Mouse (Mus musculus) left cerebral cortex, postnatal 25 days (tissue): ENCODE data around the gene Tbc1d32. TPM values are rescaled to one million over a fixed set of nuclear protein-coding genes. Genes with fewer than 3 reads are reported as not detected.
"Not testable (repeated sequence)": the region's sequence is repeated elsewhere in the genome, so short reads cannot be mapped to it uniquely, and the experiment has no call there.

Source experiments
- DNase-seq, 2 experiments: peaks; one replicate each; pipeline ENCODE4 v3.0.0; 2022; ENCODE audit warnings: low spot score in 2 of 2, mixed read lengths in 1 of 2
- intact Hi-C: fragments of 180-260 bp; cut with DNase I; formaldehyde crosslinking; loops from one replicate; pipeline ENCODE4 v1.15.1; 2025
- total RNA-seq, 2 experiments: library from RNA; stranded (reverse); gene quantifications; 2 replicates each; pipeline ENCODE4 v1.2.3; 2021

Gene Tbc1d32
- total RNA-seq, result 1 to 10 TPM; 7.4 to 7.8 TPM

DNA sequence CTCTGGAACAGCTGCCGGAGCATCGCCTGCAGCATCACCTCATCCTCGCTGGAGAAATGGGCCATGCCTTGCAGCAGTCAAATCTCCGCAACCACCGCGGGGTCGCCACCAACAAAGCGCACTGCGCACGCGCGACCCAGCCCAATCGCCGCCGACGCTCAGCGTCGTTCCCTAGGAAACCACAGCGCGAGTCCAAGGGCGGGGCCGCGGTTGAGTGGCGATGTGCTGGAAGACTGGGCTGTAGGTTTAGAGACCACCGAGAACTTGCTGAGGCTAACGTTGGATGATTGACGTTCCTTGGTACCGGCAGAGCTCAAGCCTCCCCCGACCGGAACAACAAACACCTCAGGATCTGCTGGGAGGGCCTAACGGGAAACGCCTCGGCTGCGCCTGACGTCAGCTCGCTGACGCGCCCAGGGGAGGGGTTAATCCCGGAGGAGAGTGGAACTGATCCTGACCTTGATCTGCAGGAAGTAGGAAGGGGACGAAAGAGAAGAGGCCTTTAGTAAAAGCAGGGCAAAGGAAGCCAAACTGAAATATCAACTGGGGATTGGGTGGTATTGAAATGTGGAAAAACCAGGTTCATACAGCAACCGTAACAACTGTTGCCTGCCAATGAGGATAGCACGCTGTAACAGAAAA is at the start of gene Tbc1d32:
TSS of gene Tbc1d32 (minus strand) at position 122 of the 642 bp plus-strand sequence.
- peak; percentile 92 to 94 for DNase-seq
- intact Hi-C loops, result loop anchor here (1.0 to 2.0 kb wide), 2 partner anchors 114 to 122 kb away; partner anchors contain the start of gene Msl3l2

DNA sequence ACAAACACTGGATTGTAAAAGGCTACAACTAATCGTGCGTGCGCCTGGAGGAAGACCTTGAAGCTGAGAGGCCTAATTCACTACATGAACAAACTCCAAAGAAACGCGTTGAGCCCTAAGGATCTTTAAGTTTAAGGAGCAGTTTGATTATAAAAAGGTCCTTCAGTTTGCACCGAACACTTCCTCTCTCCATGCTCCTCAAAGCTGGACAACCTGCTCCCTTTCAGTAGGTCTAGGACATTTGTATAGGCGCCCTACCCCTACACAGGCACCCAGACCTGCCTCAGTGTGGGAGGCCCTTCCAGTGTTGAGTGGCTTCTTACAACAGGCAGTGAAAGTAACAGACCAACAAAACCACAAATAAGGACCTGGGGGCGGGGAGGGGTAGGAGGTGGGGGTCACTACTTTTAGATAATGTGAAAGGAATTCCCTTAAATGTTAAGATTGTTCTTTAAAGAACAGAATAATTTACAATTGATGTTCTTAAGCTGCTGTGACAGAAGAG is 666 bp downstream of the Tbc1d32 start:
- no peak for DNase-seq
- intact Hi-C loops, result loop anchor here (1.0 to 2.0 kb wide), 2 partner anchors 113 to 122 kb away; partner anchors contain the start of gene Msl3l2

DNA sequence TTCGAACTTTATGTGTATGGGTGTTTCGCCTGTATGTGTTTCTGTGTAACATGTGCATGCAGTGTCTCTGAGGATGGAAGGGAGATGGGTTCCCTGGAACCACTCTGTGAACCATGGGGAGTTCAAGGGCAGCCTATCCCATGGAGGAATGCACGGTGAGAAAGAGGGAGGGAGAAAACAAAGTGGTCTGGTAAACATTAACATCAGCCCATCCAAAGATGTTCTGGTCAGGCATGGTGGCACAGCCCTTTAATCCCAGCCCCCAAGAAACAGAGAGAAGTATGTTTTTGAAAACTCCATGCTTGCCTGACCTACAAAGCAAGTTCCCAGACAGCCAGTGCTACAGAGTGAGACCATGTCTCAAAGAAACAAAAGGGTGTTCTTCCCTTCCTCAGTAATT is 12.7 kb downstream of the Tbc1d32 start:
- intact Hi-C loops, result no loop called here

DNA sequence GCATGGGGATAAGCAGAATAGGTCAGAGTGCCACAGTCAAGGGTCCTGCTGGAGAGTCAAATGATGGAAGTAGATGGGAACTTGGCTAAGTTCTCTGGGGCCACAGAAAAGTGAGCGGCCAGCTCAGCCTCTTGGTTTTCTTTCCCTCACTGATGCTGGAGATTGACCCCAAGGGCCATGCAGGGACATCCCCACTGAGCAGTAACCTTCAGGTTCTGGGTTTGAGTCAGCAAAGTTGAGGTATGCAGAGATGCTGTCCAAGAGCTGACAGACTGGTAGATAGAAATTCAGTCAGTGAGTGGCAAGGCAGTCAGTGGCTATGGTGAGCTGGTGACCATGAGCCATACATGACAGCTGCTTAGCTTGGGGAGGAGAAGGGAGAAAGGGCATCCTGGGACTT is 18.1 kb downstream of the Tbc1d32 start:
- no peak for DNase-seq
- intact Hi-C loops, result no loop called here

More for the DNA sequence above, 12.7 kb downstream of the Tbc1d32 start:
- no peak for DNase-seq

DNA sequence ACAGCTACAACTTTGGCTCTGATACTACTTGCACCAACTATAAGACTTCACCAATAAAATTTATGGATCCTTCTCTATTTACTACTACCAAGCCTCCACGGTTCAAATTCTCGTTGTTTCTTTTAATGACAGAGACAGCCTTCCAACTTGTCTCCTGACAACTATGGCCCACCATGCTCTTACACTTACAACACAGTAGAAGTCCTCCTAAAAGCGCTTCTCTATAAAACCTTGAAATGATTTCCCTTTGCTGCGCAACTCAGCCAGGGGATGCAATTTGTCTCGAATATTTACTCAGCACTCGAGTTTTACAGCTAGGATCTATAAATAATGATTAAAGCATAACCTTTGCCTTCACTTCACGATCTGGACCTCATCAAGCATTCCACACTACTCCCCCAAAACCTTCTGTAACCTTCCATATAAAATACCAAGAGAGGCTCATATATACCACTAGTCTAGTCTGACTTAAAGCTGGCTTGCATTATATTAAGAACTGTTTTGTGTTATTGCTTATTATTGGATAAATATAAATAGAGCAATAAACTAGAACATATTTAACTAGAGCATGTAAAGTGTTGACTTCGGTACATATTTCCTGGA is 21.6 kb downstream of the Tbc1d32 start:
- DNase-seq, result no peak
- intact Hi-C loops, result no loop called here

DNA sequence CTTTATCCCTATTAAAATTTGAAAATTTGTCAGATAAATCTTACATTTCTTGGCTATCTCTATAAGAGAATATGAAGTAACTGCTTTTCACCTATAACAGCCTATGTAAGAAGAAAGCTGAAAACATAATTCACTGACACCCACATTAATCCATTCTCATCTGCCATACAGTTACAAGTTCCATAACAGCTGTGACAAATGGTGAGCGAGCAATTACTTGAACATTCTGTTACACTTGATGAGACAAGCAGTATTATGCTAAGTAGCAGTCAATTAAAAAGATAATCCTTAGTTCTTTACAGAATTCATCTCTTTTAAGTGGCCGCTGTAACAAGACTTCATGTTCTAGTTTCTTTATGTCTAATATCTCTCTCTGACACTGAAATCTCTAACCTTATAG is 24.1 kb downstream of the Tbc1d32 start:
- intact Hi-C loops, result no loop called here
- DNase-seq, result peak in 1 of 2 experiments; percentile 6

DNA sequence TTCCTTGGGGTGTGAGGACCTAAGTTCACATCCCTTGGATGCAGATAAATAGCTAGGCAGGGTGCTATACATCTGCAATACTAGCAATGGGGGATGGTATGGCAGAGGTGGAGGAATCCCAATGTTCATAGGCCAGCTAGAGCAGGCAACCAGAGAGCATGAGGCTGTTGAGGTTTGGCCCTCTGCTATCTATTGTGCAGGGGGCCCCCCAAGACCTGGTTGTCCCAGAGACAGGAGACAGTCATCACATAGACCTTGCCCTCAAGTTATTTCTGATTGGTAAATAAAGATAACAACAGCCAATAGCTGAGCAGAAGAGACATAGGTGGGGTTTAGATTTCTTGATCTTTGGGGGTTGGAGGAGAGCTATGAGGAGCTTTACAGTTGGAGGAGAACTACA is 28.6 kb downstream of the Tbc1d32 start:
- no peak for DNase-seq
- intact Hi-C loops, result no loop called here

DNA sequence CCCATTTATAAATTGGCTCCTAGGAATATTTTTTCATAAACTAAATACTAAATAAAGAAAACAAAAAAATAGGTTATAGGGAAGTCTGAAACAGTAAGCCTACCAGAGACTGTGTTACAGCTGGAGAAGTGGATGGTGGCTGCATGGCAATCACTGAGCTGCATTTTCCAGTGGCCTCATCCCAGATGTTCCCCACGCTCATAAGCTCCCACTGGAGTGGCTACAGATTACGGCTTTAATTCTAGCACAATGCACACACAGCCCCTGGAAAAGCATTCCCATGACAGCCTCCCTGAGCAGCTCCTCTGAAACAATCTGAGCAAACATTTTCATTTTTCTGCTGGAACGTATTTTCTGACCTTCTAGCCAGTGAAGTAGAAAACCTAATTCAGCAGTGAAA is 29.8 kb downstream of the Tbc1d32 start:
- intact Hi-C loops, result no loop called here
- no peak for DNase-seq

DNA sequence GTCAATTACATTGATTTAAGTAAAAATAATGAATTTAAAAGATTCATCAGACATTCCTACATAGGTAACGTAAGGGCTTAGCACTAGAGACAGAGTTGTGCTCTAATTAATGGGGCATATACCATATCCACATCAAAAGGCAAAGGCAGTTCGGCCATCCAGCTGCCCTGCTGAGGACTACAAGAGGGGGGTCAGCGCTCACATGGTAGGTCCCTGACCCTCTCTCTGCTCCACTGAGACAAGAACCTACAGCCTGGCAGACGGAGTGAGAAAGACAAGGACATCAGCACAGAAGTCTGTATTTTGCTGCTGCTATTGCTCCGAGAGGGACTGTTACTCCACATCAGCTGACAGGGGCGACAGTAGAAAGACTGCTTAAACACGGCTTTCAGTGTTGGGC is 34.2 kb downstream of the Tbc1d32 start:
- intact Hi-C loops, result no loop called here
- DNase-seq, result no peak

DNA sequence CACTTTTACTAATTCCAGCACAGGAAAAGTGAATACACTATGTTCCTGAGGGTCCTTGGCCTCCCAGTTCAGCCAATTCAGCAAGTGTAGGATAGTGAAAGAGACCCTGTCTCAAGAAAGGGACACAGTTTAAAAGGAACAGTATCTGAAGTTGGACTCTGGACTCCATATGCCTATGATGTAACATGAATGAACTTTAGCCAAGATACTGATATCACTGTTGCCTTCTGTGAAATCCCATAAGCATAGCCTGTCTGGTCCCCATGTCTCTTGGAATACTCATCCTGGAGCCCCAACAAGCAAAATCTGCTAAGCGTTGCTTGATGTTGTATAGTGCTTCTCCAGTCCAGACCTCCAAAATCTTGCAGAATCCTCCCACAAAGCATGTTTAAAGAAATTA is 46.8 kb downstream of the Tbc1d32 start:
- intact Hi-C loops, result no loop called here
- DNase-seq, result no peak

DNA sequence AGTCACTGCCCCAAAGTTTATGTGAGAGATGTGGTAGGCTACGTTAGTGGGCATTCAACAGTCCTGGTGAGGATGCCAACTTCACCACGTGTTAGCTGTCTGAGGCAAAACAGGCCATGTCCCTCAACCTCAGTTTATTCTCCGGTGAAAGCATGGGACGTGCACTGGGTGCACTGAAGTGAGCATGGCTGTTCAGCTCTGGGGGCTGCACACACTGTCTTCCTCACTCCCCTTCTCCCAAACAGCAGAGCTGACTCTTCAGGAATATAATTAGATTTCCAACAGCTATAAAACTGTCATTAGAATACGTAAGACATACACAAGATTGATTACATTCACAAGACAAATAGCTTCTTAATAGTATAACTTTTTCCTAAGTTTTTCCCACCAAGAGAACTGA is 55.3 kb downstream of the Tbc1d32 start:
- DNase-seq, result no peak
- intact Hi-C loops, result loop anchor here (5.0 kb wide), 1 partner anchor 116 kb away; no protein-coding TSS in a partner anchor

DNA sequence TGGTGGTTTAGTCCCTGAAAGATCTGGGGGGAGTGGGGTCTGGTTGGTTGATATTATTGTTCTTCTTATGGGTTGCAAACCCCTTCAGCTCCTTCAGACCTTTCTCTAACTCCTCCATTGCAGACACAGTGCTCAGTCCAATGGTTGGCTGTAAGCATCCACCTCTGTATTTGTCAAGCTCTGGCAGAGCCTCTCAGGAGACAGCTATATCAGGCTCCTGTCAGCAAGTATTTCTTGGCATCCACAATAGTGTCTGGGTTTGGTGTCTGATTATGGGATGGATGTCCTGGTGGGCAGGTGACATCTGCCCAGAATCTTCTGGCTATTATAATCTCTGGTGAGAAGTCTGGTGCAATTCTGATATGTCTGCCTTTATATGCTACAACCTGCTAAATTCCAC is 60.8 kb downstream of the Tbc1d32 start:
- intact Hi-C loops, result not testable (repeated sequence)
- DNase-seq, result peak in 1 of 2 experiments; percentile 54

DNA sequence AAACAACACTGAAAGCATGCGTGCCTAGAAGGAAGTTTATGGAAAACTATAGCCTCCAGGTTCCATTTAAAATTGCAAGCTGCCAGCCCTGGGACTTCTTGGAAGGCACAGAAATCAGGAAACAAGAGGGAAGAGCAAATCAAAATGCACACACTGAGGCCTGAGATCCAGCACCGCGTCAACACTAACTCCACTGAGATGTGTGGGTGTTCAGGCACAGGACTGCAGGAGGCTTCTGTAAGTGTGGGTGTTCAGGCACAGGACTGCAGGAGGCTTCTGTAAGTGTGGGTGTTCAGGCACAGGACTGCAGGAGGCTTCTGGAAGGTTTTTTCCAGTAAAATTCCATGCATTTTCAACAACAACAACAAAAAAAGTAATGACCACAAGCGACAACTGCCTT is 62.7 kb downstream of the Tbc1d32 start:
- intact Hi-C loops, result no loop called here
- DNase-seq, result peak; percentile 13 to 76

DNA sequence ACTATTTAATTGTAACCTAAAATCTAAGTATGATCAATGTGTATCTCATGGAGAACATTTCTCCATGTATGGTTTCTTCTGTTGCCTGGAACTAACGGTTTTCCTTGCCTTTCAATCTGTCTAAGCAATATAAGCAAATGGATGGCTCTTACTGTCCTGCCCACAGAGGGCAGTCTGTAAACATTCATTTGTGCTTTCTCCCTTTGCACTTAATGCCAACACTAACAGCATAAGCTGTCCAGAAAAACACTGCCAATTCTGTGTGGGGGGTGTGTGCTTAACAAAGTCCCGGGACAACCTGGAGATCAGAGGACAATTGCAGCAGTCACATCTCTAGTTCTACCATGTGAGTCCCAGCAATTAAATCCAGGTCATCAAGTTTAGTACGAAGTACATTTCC is 64.1 kb downstream of the Tbc1d32 start:
- no peak for DNase-seq
- intact Hi-C loops, result no loop called here

DNA sequence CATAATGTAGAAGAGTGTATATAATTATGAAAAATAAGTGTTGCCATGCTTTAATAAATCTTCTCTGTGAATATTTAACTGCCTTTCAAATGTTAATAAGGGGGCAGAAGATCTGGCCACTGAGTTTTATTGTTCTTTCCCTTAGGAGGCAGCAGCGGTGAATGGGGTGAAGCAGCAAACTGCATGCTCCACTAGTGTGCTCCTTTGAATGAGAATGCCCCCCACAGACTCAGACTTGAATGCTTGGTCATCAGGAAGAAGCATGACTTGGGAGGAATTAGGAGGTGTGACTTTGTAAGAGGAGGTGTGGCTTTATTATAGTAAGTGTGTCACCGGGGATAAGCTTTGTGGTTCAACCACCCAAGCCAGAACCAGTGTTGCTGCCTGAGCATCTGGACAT is 69.7 kb downstream of the Tbc1d32 start:
- intact Hi-C loops, result no loop called here

DNA sequence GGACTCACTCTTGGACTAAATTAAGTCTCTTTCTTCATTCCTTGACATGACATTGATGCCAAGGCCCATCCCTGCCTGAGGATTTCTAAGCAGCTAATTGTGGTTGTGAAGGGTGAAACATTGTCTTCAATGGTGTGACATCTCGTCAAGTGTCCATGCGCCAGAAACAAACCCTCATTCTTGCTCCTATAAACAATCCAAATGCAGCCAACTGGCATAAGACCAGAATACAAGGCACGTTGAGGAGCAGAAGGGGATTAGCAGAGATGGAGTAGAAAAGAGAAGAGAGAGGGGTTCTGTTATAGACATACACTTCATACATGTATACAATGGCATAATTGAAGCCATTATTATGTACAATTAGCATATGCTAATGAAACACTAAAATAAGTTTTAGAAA is 70.3 kb downstream of the Tbc1d32 start:
- intact Hi-C loops, result no loop called here
- DNase-seq, result no peak

More for the DNA sequence above, 69.7 kb downstream of the Tbc1d32 start:
- DNase-seq, result no peak

DNA sequence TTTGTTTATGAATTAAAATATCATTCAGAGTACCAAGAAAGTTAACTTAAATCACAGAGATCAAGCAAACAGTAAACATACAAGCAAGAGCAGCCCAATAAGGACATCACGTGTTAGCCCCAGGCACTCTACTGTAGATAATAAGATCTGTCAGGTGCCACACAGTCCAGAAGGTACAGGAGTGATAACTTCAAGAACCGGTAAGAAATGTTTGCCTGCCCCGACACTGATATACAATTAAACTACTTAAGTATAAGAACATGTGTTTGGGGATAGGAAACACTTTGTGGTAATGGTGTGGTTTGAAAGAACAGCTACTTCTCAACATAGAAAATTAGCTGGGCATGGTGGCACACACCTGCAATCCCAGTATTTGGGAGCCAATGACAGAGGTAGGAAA is 71.5 kb downstream of the Tbc1d32 start:
- DNase-seq, result no peak
- intact Hi-C loops, result no loop called here

DNA sequence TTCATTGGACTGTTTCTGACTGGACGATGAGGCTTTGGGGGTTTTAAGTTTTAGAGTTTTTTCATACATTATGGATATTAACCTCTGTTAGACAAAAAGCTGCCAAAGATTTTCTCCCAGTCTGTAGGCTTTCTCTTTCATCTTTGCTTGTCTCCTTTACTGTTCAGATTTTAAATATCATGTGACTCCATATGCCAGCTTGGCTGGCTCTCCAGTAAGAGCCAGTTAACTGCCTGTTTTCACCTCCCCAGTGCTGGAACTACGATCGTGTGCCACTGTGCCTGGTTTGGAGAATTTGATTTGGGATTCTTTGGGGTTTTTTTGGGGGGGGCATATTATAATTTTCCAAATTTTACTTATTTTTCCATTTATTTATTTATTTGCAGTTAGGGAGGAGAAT is 79.6 kb downstream of the Tbc1d32 start:
- intact Hi-C loops, result no loop called here

DNA sequence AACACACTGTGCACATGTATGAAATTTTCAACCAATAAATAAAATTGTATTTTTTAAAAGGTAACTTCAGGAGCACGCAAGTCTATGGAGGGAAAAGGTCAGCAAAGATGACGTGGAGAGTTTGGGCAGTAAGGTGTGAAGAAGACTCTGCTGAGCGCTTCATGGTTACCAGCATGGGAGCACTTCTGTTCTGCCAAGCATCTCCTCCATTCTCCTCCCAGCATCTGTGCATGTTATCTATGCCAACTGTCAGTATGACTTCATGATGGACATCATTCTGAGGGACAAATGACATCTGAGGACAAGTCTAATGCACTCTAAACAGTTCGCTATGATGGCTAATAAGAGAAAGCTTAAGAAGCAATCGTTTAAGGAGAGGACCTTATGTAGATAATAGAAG is 91.3 kb downstream of the Tbc1d32 start:
- intact Hi-C loops, result no loop called here
- no peak for DNase-seq

More for the DNA sequence above, 79.6 kb downstream of the Tbc1d32 start:
- DNase-seq, result peak in 1 of 2 experiments; percentile 15

DNA sequence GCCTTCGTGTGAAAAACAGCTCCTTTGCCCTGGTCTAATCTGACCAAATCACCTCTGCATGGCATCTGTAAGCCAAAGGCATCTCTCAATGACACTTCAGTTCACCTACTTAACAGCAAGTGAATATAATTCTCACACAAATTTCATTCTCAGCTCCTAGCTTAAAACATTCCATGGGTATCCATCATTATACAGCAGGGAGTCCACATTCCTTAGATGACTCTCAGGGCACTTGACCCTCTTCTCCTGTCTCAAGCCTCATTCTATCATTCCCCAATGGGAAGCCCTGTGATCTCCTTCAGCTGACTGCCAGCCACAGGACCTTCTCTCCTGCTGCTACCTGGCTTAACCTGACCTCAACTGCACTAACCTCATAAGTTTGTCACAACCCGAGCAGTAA is 98.8 kb downstream of the Tbc1d32 start:
- DNase-seq, result no peak
- intact Hi-C loops, result no loop called here

DNA sequence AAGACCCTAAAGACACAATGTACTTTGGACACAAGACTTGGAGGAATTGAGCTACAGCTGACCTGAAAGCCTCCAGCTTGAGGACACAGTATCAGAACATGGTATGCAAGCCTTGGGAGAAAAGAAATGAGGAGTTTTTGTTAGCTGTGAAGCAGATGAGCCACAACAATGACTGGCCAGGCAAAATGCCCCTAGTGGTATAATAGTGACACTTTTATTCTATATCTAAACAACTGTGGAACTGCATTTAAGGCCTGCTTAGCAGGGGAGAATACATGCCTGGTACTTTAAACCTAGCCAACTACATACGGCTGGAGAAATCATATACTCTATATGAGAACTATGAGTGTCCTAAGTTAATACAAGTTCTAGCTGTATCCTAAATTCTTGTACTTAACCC is 101.5 kb downstream of the Tbc1d32 start:
- DNase-seq, result no peak
- intact Hi-C loops, result no loop called here
